Mouse (Mus musculus) heart, postnatal 0 days (tissue): ENCODE data around the gene Adipoq. TPM values are rescaled to one million over a fixed set of nuclear protein-coding genes. Genes with fewer than 3 reads are reported as not detected.

Experiments
- ATAC-seq: fragments of 200-750 bp; cut with Nextera tagmentation; 2 replicates; pipeline ENCODE4 v1.8.0; 2017; ENCODE audit warnings: low read depth, moderate number of reproducible peaks, moderate library complexity; ENCODE audit not compliant: insufficient read depth
- DNase-seq: peaks from one replicate; pipeline ENCODE4 v3.0.0-alpha.2; 2016; ENCODE audit warnings: low spot score
- H3K27ac ChIP-seq: fragments of 300-500 bp; sonication (generic); 2 replicates; pipeline ENCODE4 v1.5.1; 2014; ENCODE audit warnings: low read depth, mild to moderate bottlenecking
- H3K27me3 ChIP-seq: fragments of 300-500 bp; sonication (generic); 2 replicates; pipeline ENCODE4 v1.6.1; 2014; ENCODE audit warnings: low read length, mixed read lengths; ENCODE audit not compliant: control insufficient read depth, insufficient read depth
- H3K36me3 ChIP-seq: fragments of 300-500 bp; sonication (generic); replicated peaks from 2 replicates; pipeline ENCODE4 v1.6.1; 2014; ENCODE audit warnings: low read length, mixed read lengths; ENCODE audit not compliant: control insufficient read depth, insufficient read depth
- H3K4me1 ChIP-seq: fragments of 300-500 bp; sonication (generic); 2 replicates; pipeline ENCODE4 v1.6.1; 2014; ENCODE audit warnings: antibody characterized with exemption; ENCODE audit not compliant: control insufficient read depth, insufficient read depth
- H3K4me2 ChIP-seq: fragments of 300-500 bp; sonication (generic); 2 replicates; pipeline ENCODE4 v1.6.1; 2014; ENCODE audit warnings: low read depth, mild to moderate bottlenecking, low read length, moderate library complexity
- H3K4me3 ChIP-seq: fragments of 300-500 bp; sonication (generic); 2 replicates; pipeline ENCODE4 v1.5.1; 2014; ENCODE audit warnings: low read depth, low read length
- H3K9ac ChIP-seq: fragments of 300-500 bp; sonication (generic); replicated peaks from 2 replicates; pipeline ENCODE4 v1.6.1; 2014; ENCODE audit warnings: low read depth, low read length, mixed read lengths
- H3K9me3 ChIP-seq: fragments of 300-500 bp; sonication (generic); replicated peaks from 2 replicates; pipeline ENCODE4 v1.6.1; 2016; ENCODE audit warnings: low read length; ENCODE audit not compliant: control insufficient read depth
- CTCF ChIP-seq: IDR thresholded peaks from 2 replicates; pipeline ENCODE4 v1.5.1; 2016; ENCODE audit warnings: antibody characterized with exemption, control low read depth, low read depth
- EP300 ChIP-seq: IDR thresholded peaks from 2 replicates; pipeline ENCODE4 v1.6.1; 2016; ENCODE audit warnings: antibody characterized with exemption, low read depth
- WGBS: fragments of 180-500 bp; shearing (Covaris S2); extraction: QIAGEN DNeasy Blood & Tissue Kit; methylation state at CpG from one replicate; pipeline ENCODE4 v1.1.7; 2014; 5-methylcytosine and 5-hydroxymethylcytosine counted together
- polyA plus RNA-seq: library from polyadenylated mRNA; unstranded; fragments of >200 nt; fragmentation: Nextera tagmentation; extraction: Ambion mirVana; gene quantifications from 2 replicates; pipeline ENCODE4 v1.2.1, GENCODE M21; 2015
- total RNA-seq: library from RNA; depleted of rRNA; stranded (reverse); fragments of >200 nt; gene quantifications from 2 replicates; pipeline ENCODE4 v1.2.3, GENCODE M21; 2014; ENCODE audit warnings: low replicate concordance

The Adipoq gene
- total and polyA plus RNA-seq, 2 experiments from 2014 or later, result 0.20 TPM; not detected in 1

DNA sequence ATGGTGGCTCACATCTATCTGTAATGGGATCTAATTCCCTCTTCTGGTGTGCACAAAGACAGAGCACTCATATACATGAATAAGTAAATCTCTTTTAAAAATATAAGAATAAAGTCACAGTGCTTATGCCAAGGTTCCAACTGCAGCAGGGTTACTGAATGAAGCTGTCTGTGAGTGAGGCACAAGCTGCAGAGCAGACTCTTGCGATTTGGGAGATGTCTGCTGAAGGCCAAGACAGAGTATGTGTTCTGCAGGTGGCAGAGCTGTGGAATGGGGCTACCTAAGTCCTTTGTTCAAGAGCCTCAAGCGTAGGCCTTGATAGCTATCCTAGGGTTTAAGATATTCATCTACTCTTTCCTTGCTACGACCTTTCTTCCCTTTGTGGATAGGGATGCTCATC lies 23.9 kb upstream of the Adipoq start:
- Histone ChIP-seq H3K4me1 (peaks cover 5% of the 10 kb centered on the region; the same call in 1 of the 2 replicates), H3K4me2 (no peak overlapping the region), H3K9ac (no peak overlapping the region), H3K27me3 (no peaks in the 10 kb centered on the region), H3K27ac (no peak overlapping the region), H3K9me3 (no peaks in the 10 kb centered on the region), H3K4me3 (no peak overlapping the region), H3K36me3 (peaks cover 40% of the 10 kb centered on the region)
- WGBS, result 96% methylated on average over 3 of the region's 3 CpGs
- ATAC-seq (no peak), DNase-seq (no peak)
- TF ChIP-seq EP300 (no peak), CTCF (no peak)

- H3K4me2 ChIP-seq, result no peak overlapping the region
- no peak for TF ChIP-seq CTCF
- TF ChIP-seq EP300, result no peak
- no peak overlapping the region for H3K9ac ChIP-seq
- H3K4me1 ChIP-seq, result peaks cover 5% of the 10 kb centered on the region; the same call in 1 of the 2 replicates
- H3K27ac ChIP-seq, result no peak overlapping the region
- no peak overlapping the region for H3K4me3 ChIP-seq
- 91% methylated on average over 4 of the region's 4 CpGs for WGBS
- no peak for ATAC-seq
- no peak for DNase-seq
- no peaks in the 10 kb centered on the region for H3K27me3 ChIP-seq
- H3K9me3 ChIP-seq, result no peaks in the 10 kb centered on the region
- H3K36me3 ChIP-seq, result peaks cover 34% of the 10 kb centered on the region
Observed at GRCm38 (mm10) chr16:23123104-23123503, 23.2 kb upstream of the Adipoq start.

- Histone ChIP-seq H3K9me3 (no peaks in the 10 kb centered on the region), H3K4me1 (peaks cover 9% of the 10 kb centered on the region), H3K27me3 (no peaks in the 10 kb centered on the region), H3K36me3 (peaks cover 27% of the 10 kb centered on the region), H3K4me2 (no peak overlapping the region), H3K27ac (no peak overlapping the region), H3K9ac (no peak overlapping the region), H3K4me3 (no peak overlapping the region)
- ATAC-seq (no peak), DNase-seq (no peak)
- WGBS, result 71% methylated on average over 4 of the region's 4 CpGs
- TF ChIP-seq EP300, result no peak
- no peak for TF ChIP-seq CTCF
Observed at GRCm38 (mm10) chr16:23124398-23124797, 21.9 kb upstream of the Adipoq start.

DNA sequence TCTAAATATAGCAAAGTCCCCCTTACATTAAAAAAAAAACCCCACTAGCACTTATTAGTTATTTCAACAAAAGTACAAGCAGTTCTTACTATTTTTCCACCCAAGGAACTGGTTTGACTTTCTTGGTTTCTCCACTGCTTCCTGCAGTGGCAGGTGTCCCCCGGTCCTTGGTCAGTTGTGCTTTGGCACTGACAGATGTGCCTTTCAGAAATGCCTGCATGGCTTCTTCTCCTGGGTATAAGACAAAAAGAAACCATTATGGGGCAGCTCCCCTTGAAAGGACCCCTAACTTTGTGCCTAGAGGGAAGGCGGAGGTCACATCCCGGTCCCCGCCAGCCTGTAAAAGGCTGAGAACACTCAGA lies 19.0 kb upstream of the Adipoq start:
- peaks cover 9% of the 10 kb centered on the region for H3K4me1 ChIP-seq
- no peak for ATAC-seq
- peak overlapping the region; percentile 86 for H3K9ac ChIP-seq
- no peaks in the 10 kb centered on the region for H3K9me3 ChIP-seq
- DNase-seq, result no peak
- H3K27me3 ChIP-seq, result no peaks in the 10 kb centered on the region
- WGBS, result 1% methylated on average over 4 of the region's 4 CpGs
- peaks cover 13% of the 10 kb centered on the region for H3K36me3 ChIP-seq
- TF ChIP-seq CTCF, result no peak
- no peak for TF ChIP-seq EP300
- H3K27ac ChIP-seq, result peak overlapping the region; percentile 99
- H3K4me2 ChIP-seq, result peak overlapping the region; percentile 77
- H3K4me3 ChIP-seq, result peak overlapping the region; percentile 81

GRCm38 (mm10) chr16:23127673-23128375 lies 18.5 kb upstream of the Adipoq start, which contains the start of gene Rfc4:
Gene Rfc4, minus strand, starts transcription at chr16:23127737.
- Histone ChIP-seq H3K9me3 (no peaks in the 10 kb centered on the region), H3K36me3 (peaks cover 10% of the 10 kb centered on the region), H3K27ac (peak within 1 kb of the TSS; percentile 99), H3K27me3 (no peaks in the 10 kb centered on the region), H3K4me1 (peaks cover 9% of the 10 kb centered on the region), H3K9ac (peak within 1 kb of the TSS; percentile 86), H3K4me2 (peak within 1 kb of the TSS; percentile 77), H3K4me3 (peak within 1 kb of the TSS; percentile 81)
- TF ChIP-seq CTCF, result 0 out of 2 replicates have a peak, but pooled peaks have one; percentile 8
- peak; percentile 21; the same call in 1 of the 2 replicates for TF ChIP-seq EP300
- DNase-seq (peak; percentile 85), ATAC-seq (peak; percentile 93)
- WGBS, result under 1% methylated on average over 48 of the region's 51 CpGs

DNA sequence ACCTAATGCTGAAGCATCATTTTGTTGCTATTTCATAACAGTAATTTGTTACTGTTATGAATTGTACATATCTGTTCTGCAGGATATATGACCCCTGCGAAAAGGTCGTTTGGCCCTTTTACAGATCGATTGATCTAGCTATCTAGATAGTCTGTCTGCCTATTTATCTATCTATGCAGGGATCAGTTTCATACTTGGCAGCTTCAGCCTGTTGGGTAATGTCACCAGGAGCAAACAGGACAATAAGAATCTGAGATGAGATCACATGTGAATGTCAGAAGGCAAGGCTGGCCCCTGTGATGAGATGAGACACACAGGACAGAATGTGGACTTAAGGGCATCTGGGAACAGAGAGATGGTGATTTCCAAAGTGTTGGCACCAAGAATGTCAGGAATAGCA lies 16.0 kb upstream of the Adipoq start:
- no peak for TF ChIP-seq EP300
- no peak for TF ChIP-seq CTCF
- WGBS, result 90% methylated on average over 3 of the region's 3 CpGs
- no peaks in the 10 kb centered on the region for H3K27me3 ChIP-seq
- H3K9me3 ChIP-seq, result no peaks in the 10 kb centered on the region
- H3K36me3 ChIP-seq, result no peaks in the 10 kb centered on the region
- ATAC-seq (no peak), DNase-seq (no peak)
- no peak overlapping the region for H3K9ac ChIP-seq
- no peak overlapping the region for H3K27ac ChIP-seq
- no peak overlapping the region for H3K4me3 ChIP-seq
- H3K4me1 ChIP-seq, result peaks cover 9% of the 10 kb centered on the region
- H3K4me2 ChIP-seq, result no peak overlapping the region
